Mouse (Mus musculus): Measurements from ENCODE around the gene Uqcr10.
A peak's percentile ranks its signal among the peaks of the same experiment; 100 is the strongest.

The Uqcr10 gene

DNA sequence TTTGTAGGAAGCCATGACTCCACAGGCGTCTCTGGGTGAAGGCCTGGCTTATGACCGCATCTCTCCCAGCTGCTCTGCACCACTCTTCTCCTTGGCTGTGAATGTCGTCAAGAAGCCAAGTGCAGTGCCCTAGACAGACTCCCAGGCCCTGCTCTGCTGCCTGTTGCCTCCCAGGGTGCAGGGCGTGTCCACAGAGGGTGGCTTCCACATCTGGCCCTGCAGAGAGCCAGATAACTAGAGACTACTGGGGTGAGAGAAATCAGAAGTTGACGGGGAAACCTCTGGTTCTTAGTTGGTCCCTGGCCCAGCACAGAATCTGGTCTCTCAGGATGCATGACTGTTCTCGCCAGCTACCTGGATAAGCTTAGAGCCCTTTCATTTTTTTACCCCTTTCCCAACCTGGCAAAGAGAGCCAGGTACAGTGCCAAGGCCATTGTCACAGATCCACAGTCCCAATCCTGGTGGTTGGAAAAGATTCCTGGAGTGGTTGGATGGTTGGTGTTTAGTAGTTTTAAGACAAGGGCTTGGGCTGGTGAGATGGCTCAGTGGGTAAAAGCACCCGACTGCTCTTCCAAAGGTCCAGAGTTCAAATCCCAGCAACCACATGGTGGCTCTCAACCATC is 26.8 kb downstream of the Uqcr10 start:
- DNase-seq (ENCODE audit: low read depth, low spot score): no peak

DNA sequence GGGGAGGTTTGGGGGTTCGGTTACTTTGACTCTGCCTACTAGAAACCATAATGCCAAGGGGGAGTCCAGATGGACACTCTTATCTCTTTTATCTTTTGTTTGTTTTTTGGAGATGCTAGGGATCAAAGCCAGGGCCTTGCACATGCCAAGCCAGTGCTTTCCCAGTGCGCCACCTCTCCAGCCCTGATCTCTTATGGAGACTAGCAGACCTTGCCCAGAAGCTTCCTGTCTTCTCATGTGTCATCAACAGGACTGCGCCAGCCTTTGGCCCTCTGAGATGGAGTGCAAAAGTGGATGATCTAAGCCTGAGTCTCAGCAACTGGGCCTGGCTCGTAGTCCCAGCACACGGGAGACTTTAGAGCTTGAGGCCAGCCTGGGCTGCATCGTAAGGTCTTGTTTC is 28.4 kb downstream of the Uqcr10 start:
- no peak for DNase-seq (ENCODE audit: low read depth, low spot score)

DNA sequence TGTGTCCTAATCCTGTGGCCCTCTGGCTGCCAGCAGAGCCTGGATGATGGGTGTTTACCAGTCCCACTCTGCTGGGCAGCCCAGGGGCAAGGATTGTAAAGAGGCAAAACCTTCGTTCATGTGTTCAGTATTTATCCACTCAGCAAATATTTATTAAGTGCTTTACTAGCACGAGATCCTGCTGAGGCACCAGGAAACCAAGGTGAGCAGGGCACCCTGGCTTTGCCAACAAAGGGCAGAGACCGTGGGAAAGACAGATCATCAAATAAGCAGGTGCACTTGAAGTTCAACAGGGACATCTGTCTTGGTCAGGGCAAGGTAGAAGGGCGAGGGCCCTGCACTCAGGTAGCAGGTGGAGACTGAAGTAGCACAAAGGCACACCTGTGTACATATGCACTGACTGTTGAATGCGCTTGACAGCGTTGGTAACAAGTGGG is 29.0 kb downstream of the Uqcr10 start:
- DNase-seq (ENCODE audit: low read depth, low spot score): no peak

DNA sequence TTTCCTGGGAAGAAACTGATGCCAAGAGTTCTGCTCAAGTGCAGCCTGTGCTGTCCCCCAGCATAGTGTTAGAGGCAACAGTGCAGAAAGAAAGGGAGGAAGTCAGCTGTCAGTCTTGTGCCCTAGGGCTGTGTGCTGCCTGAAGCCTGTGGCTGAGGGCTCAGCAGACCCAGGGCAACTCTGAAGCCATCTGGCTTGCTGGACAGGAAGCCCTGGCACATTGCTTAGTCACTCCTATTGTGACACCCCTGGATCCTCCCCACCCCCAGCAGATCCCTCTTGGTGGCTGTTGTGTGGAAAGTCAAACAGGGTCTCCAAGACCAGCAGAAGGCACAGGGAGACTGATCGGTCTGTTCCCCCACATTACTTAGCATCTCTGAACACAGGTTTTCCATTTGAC is 29.5 kb downstream of the Uqcr10 start:
- DNase-seq (ENCODE audit: low read depth, low spot score): no peak

DNA sequence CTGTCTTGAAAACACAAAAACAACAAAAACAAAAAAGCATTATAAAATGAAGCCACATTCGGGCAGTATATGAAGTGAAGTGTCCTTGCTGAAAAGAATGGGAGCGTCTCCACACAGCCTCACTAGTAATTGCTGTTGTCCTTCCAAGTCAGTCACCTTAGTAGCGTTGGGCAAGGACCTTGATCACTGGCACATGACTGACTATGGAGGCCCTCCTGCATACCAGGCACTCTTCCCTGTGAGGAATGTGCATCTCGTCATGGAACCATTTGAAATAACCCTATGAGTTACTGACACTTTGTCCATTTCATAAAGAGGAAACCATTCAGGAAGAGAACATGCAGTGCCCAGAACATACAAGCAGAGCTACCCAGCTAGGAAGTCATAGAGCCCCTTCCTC is 32.4 kb downstream of the Uqcr10 start:
- DNase-seq (ENCODE audit: low read depth, low spot score): no peak

DNA sequence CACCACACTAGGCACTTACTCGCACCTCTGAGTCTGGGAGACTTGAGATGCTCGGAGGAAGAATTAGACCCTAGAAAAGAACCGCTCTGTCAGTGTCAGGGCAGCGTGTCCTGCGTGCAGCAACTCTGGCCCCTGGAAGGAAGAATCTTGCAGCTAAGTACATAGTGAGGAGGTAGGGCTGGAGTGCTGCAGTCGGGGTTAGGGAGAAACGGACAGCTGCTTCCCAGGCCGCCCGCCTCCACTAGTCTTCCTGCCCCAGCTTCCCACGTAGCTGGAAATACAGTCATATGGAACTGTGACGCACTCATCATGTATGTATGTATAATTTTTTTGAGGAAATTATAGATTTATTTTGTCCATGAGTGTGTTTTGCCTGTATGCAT is 41.7 kb downstream of the Uqcr10 start:
- DNase-seq (ENCODE audit: low read depth, low spot score): no peak

DNA sequence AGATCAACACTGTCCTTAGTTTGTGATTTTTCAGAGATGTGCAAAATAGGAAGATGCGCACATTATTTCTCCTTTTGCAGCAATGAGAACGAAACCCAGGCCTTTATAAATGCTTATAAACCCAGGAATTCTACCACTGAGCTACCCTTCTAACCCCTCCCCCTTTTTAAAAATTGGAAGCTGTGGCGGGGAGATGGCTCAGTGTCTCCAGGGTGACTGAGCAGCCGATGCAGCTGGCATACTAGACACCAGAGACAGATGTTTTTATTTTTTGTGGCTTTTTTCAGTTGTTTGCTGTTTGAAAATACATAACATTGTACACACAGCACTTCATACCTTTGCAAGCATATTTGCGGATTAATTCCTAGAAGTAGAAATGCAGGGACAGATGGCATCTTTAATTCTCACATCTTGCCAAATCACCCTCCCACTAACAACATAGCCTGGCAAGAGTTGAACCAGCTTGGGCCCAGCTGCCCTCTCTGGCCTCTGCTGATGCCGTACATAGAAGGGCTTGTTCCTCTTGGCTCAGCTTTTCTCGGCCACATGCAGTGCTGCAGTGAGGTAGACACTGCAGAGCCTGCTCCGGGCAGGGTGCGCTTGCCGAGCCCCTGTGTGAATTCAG is 42.2 kb downstream of the Uqcr10 start:
- DNase-seq (ENCODE audit: low read depth, low spot score): peak; percentile 57

DNA sequence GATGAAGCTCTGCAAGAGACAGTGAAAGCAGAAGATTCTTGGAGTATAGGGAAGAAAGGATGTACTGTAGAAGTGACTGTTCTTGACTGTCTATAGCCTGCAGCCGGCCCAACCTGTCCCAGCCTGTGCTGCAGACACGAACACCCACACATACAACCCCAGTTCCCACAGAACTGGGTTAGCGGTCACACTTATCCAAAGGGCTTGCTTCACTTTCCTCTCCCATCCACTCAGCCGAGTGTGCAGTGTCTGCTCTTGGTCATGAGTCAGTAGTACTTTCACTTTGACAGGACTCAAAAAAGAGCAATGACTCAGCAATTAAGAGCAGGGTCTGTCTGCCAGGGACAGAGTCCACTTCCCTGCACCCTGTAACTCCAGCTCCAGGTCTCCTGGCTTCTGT is 42.8 kb downstream of the Uqcr10 start:
- DNase-seq (ENCODE audit: low read depth, low spot score): peak; percentile 82

DNA sequence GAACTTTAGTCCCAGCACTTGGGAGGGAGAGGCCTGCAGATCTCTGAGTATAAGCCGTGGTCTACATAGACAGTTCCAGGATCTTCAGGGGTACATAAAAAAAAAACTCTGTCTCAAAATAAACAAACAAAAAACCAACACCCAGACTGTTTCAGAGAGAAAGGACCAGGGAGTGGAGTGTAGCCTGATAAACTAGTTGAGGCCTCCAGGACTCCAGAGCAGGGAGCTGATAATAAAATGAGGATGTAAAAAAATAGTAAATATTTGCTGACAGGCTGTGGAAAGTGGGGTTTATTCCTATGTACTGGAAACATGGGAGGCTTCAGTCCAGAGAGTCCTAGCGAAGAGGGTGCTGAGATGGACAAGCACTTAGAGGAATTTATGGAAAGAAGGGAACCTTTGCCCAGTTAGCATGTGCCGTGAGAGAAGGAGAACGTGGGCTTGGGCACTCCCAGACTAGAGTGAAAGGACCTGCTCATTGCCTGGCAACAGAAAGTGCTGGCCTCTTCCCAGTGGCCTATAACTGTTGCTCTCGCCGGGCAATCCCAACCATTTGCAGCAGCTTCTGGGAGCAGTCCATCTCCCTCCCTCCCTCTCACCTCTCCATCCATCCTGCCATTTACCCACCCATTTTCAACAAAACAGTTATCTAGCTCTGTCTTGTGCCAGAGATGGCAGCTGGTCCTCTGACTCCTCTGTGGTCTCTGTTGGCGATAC is 43.7 kb downstream of the Uqcr10 start:
- peak; percentile 31 for DNase-seq (ENCODE audit: low read depth, low spot score)

DNA sequence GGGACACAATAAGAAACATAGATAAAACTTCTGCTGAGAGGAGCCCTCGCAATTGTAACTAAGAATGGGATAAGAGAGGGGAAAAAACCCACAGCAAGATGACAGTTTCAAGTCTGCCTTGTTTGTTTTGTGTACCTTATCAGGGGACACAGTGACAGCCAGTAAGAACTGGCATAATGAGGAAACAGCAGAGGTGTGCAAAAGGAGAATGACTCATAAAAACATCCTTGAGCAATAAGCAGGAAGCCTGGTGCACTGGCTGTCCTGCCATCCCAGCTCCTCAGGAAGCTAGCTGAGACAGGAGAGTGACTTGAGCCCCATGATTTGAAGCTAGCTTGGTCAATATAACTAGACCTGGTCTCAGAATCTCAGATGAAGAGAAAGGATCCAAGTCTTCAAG is 44.3 kb downstream of the Uqcr10 start:
- DNase-seq (ENCODE audit: low read depth, low spot score): peak; percentile 65

Measured in A20 (cell line).